Mouse (Mus musculus) v-Abl transformed pro-B cells (cell line): ENCODE results near the gene Srsf2.

Source experiments
- in situ Hi-C, 2 experiments: fragments of 400-800 bp; cut with MboI; formaldehyde crosslinking; loops; one replicate each; pipeline ENCODE4 v1.15.1; 2025; ENCODE audit not compliant: unreplicated experiment in 2 of 2

Srsf2 gene

GRCm38 (mm10) chr11:116840748-116841147 lies 12.1 kb downstream of the Srsf2 start:
- in situ Hi-C loops, result loop anchor here (10.0 to 25.0 kb wide), 2 partner anchors 478 to 816 kb away; partner anchors contain the start of gene H3f3b (in 1 of the 2)

- in situ Hi-C loops, result loop anchor here in 1 of 2 experiments (25.0 kb wide), 1 partner anchor 477 kb away; no protein-coding TSS in a partner anchor
These were observed 13.3 kb downstream of the Srsf2 start for GRCm38 (mm10) chr11:116839601-116840000.

- in situ Hi-C loops, result loop anchor here in 1 of 2 experiments (25.0 kb wide), 1 partner anchor 477 kb away; no protein-coding TSS in a partner anchor
These were observed 14.0 kb downstream of the Srsf2 start for GRCm38 (mm10) chr11:116838936-116839335.

- in situ Hi-C loops, result loop anchor here in 1 of 2 experiments (25.0 kb wide), 1 partner anchor 475 kb away; no protein-coding TSS in a partner anchor
These were observed 15.5 kb downstream of the Srsf2 start for GRCm38 (mm10) chr11:116837441-116837840.

- in situ Hi-C loops, result loop anchor here in 1 of 2 experiments (25.0 kb wide), 1 partner anchor 474 kb away; no protein-coding TSS in a partner anchor
These were observed 16.6 kb downstream of the Srsf2 start for GRCm38 (mm10) chr11:116836283-116836682.

- in situ Hi-C loops, result loop anchor here in 1 of 2 experiments (25.0 kb wide), 1 partner anchor 473 kb away; no protein-coding TSS in a partner anchor
These were observed 17.9 kb downstream of the Srsf2 start for GRCm38 (mm10) chr11:116834954-116835353.

GRCm38 (mm10) chr11:116832172-116832685 lies 20.7 kb downstream of the Srsf2 start:
- in situ Hi-C loops, result loop anchor here in 1 of 2 experiments (25.0 kb wide), 1 partner anchor 470 kb away; no protein-coding TSS in a partner anchor

GRCm38 (mm10) chr11:116827534-116828165 lies 25.2 kb downstream of the Srsf2 start, which contains the start of gene Mxra7:
TSS of gene Mxra7 (minus strand) at chr11:116828046.
- in situ Hi-C loops, result loop anchor here in 1 of 2 experiments (25.0 kb wide), 1 partner anchor 465 kb away; no protein-coding TSS in a partner anchor

- in situ Hi-C loops, result loop anchor here in 1 of 2 experiments (25.0 kb wide), 1 partner anchor 465 kb away; no protein-coding TSS in a partner anchor
These were observed 26.1 kb downstream of the Srsf2 start for GRCm38 (mm10) chr11:116826550-116827504.

- in situ Hi-C loops, result loop anchor here in 1 of 2 experiments (25.0 kb wide), 1 partner anchor 463 kb away; no protein-coding TSS in a partner anchor
These were observed 27.7 kb downstream of the Srsf2 start for GRCm38 (mm10) chr11:116825230-116825629.

GRCm38 (mm10) chr11:116823885-116824284 lies 29.0 kb downstream of the Srsf2 start:
- in situ Hi-C loops, result loop anchor here (25.0 kb wide), 2 partner anchors 312 to 937 kb away; partner anchors contain the start of gene Smim5 (in 1 of the 2)

GRCm38 (mm10) chr11:116823255-116823654 lies 29.6 kb downstream of the Srsf2 start:
- in situ Hi-C loops, result loop anchor here (25.0 kb wide), 2 partner anchors 311 to 936 kb away; partner anchors contain the start of gene Smim5 (in 1 of the 2)

- in situ Hi-C loops, result loop anchor here (25.0 kb wide), 2 partner anchors 310 to 935 kb away; partner anchors contain the start of gene Smim5 (in 1 of the 2)
These were observed 30.3 kb downstream of the Srsf2 start for GRCm38 (mm10) chr11:116822626-116823025.

- in situ Hi-C loops, result loop anchor here (25.0 kb wide), 2 partner anchors 310 to 935 kb away; partner anchors contain the start of gene Smim5 (in 1 of the 2)
These were observed 30.7 kb downstream of the Srsf2 start for GRCm38 (mm10) chr11:116822215-116822614.

- in situ Hi-C loops, result loop anchor here (25.0 kb wide), 2 partner anchors 309 to 934 kb away; partner anchors contain the start of gene Smim5 (in 1 of the 2)
These were observed 31.6 kb downstream of the Srsf2 start for GRCm38 (mm10) chr11:116821057-116821940.

GRCm38 (mm10) chr11:116819932-116820593 lies 32.8 kb downstream of the Srsf2 start:
- in situ Hi-C loops, result loop anchor here (10.0 to 25.0 kb wide), 3 partner anchors 235 to 933 kb away; partner anchors contain the start of gene Smim5 (in 1 of the 2)

- in situ Hi-C loops, result loop anchor here (10.0 to 25.0 kb wide), 3 partner anchors 236 to 931 kb away; partner anchors contain the start of gene Smim5 (in 1 of the 2)
These were observed 34.2 kb downstream of the Srsf2 start for GRCm38 (mm10) chr11:116818722-116819121.

- in situ Hi-C loops, result loop anchor here (10.0 to 25.0 kb wide), 3 partner anchors 237 to 930 kb away; partner anchors contain the start of gene Smim5 (in 1 of the 2)
These were observed 35.3 kb downstream of the Srsf2 start for GRCm38 (mm10) chr11:116817567-116817966.
